Mouse (Mus musculus): Measurements from ENCODE around the gene Dnajb12.

DNA sequence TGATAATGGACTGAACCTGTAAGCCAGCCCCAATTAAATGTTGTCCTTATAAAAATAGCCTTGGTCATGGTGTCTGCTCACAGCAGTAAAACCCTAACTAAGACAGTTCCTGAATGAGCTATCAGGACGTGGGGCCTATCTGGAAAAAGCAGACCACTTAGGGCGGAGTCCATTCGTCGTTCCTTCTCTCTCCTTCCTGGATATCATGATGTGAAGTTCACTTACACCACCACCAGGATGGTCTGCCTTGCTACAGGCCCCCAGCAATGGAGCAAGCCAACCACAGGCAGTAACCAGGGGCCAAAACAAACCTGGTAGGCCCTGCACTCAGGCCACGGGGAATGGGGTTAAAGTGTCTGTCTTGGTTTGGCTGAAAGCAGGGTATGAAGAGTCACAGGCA, 5.7 kb upstream of the Dnajb12 start:
- TF ChIP-seq GATA1 (IDR thresholded peaks at IDR 0.05; ENCODE audit: borderline replicate concordance, low read length): no peak
- no peak for TF ChIP-seq FLI1 (IDR thresholded peaks at IDR 0.05; ENCODE audit: low read length)

Measured in megakaryocyte, embryonic 14.5 days (primary cell).